Mouse (Mus musculus) liver, adult (tissue): ENCODE data around the gene Rbm34.

ENCODE experiments used
- GATA4 ChIP-seq: IDR thresholded peaks from 2 replicates; pipeline ENCODE4 v1.6.1; 2014; ENCODE audit warnings: mild to moderate bottlenecking, low read length; ENCODE audit not compliant: insufficient replicate concordance

Rbm34 gene

GRCm38 (mm10) chr8:126931720-126932119 lies 39.2 kb downstream of the Rbm34 start:
- TF ChIP-seq GATA4: no peak

GRCm38 (mm10) chr8:126929607-126930161 lies 41.2 kb downstream of the Rbm34 start:
- TF ChIP-seq GATA4: no peak

DNA sequence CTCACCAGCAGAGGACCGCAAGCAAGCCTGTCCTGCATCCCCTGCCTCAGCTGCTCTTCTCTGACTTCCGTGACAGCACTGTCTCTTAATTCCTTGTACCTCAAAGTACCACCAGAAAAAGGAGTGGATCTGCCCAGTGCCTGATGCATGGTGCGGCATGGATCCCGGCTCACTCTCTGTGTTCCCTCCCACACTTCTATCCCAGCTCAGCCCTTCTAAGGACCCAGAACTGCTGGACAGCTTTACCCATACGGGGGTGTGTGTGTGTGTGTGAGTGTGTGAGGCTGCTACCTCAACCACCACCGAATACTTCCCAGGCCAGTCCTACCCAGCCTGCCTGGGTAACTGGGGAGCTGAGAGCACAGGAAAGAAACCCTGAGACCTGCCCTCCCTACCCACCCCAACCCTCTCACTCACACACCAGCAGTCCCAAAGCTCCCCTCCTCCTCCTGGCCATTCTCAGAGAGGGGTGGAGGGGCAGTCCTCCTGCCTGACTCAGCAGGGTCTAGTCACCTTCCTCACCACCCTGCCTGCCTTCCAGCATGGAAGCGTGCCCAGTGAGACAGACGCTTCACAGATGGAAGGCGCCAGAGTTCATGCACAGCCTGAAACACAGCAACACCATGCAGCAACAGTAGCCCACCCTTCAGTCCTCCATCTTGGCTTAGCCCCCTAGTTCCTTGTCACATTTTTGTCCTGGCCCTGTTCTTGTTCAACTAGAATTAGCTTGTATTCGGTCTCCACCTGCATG lies 41.9 kb downstream of the Rbm34 start:
- TF ChIP-seq GATA4: no peak

GRCm38 (mm10) chr8:126928028-126928427 lies 42.8 kb downstream of the Rbm34 start:
- TF ChIP-seq GATA4: no peak

GRCm38 (mm10) chr8:126927058-126927457 lies 43.8 kb downstream of the Rbm34 start:
- no peak for TF ChIP-seq GATA4

GRCm38 (mm10) chr8:126922981-126923380 lies 47.9 kb downstream of the Rbm34 start:
- TF ChIP-seq GATA4: no peak

DNA sequence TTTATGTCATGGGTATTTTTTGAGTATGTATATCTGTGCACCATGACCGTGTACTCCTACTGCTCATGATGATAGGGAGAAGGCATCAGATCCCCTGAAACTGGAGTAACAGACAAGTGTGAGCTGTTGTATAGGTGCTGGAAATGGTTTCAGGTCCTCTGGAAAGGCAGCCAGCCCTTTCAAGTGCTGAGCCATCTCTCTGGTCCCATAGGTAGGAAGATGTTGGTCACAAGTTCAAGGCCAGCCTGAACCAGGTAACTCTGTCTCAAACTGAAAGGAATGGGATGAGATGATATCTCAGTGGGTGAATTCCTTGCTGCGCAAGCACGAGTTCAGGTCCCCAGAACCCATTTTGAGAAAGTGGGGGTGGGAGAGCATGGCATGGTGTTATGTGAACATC lies 49.4 kb downstream of the Rbm34 start:
- TF ChIP-seq GATA4: no peak

- TF ChIP-seq GATA4: no peak
These were observed 50.0 kb downstream of the Rbm34 start for GRCm38 (mm10) chr8:126920845-126921244.

- no peak for TF ChIP-seq GATA4
These were observed 50.5 kb downstream of the Rbm34 start for GRCm38 (mm10) chr8:126920386-126920785.

GRCm38 (mm10) chr8:126919703-126920102 lies 51.2 kb downstream of the Rbm34 start:
- TF ChIP-seq GATA4: no peak

- TF ChIP-seq GATA4: no peak
These were observed 51.6 kb downstream of the Rbm34 start for GRCm38 (mm10) chr8:126919255-126919654.

- no peak for TF ChIP-seq GATA4
These were observed 52.5 kb downstream of the Rbm34 start for GRCm38 (mm10) chr8:126918356-126918755.

GRCm38 (mm10) chr8:126917179-126917905 lies 53.5 kb downstream of the Rbm34 start:
- no peak for TF ChIP-seq GATA4

DNA sequence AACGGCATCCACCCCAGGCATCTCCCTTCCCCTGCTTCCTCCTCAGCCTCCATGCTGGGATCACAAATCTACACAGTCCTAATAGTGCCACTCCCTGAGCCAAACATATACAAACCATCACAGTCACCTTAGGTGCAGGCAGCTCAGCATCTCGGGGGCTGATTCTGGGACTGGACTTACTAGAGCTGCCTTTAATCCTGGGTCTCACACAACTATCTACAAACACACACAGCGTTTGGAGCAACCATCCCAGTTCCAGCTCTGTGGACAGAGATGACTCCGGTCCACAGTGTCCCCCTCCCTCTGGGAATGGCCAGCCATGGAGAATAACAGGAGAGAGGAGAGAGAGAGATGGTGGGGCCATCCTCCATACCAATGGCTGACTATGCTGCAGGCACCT lies 54.3 kb downstream of the Rbm34 start:
- no peak for TF ChIP-seq GATA4

- no peak for TF ChIP-seq GATA4
These were observed 56.1 kb downstream of the Rbm34 start for GRCm38 (mm10) chr8:126914609-126915375.

GRCm38 (mm10) chr8:126913241-126914106 lies 57.4 kb downstream of the Rbm34 start:
- no peak for TF ChIP-seq GATA4
